Mouse (Mus musculus): ENCODE measurements around the gene Adamts15.

DNA sequence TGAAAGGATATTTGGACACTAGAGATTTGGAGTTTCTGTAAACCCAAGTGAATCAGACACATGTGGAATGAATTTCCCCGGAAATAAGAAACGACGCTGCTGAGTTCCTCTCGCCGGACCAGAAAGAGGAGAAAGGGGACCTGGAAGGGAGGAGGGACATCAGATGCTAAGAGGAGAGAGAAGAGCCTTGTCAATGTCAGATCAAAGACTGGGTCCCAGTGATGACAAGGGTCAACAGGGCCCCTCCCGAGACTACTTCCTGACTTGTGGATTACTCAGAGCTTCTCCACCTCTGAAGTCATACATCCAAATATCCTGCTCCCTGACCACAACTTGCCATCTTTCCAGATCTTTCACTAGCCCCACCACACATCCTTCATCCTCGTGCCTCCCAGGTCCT, 44.6 kb upstream of the Adamts15 start:
- no peak for TF ChIP-seq CTCF (IDR thresholded peaks at IDR 0.05; ENCODE audit: control insufficient read depth, insufficient read depth, insufficient read length)
- TF ChIP-seq FOSL1 (IDR thresholded peaks at IDR 0.05; ENCODE audit: insufficient read depth, low read length, poor library complexity, severe bottlenecking), result no peak
- TF ChIP-seq MAX (IDR thresholded peaks at IDR 0.05), result no peak
- no peak for TF ChIP-seq USF1 (IDR thresholded peaks at IDR 0.05; ENCODE audit: low read depth)
- TF ChIP-seq MYOD1 (IDR thresholded peaks at IDR 0.05; ENCODE audit: control insufficient read depth, insufficient read length, low read depth), result no peak
- TF ChIP-seq CEBPB (IDR thresholded peaks at IDR 0.05; ENCODE audit: low read depth), result no peak
